Comparison of ENCODE assay signal across 28 mouse cellular contexts in genomic region chr11:97074235-97074634, GRCm38 (mm10). TPM values are rescaled to one million over a fixed set of nuclear protein-coding genes. Genes with fewer than 3 reads are reported as not detected.
DNase-seq lines count a peak whose midpoint lies in the region; ATAC-seq and TF ChIP-seq lines count a peak whose summit lies in the region.
"Had no signal": no experiment of that assay in that cellular context is flagged by ENCODE, and none has a peak within 500 bp of the region (broad histone marks: within the 10 kb centered on the region; RNA-seq: fewer than 3 reads in every experiment).

No protein-coding gene starts in this region.

- ATAC-seq in lung, embryonic 14.5 days (ENCODE audit: insufficient read depth): peak; percentile 66; the same call in 1 of the 2 replicates
- no peak; the same call in 1 of the 2 replicates for ATAC-seq in lung, postnatal 0 days
- ATAC-seq: activated CD4-positive, CD25-positive, alpha-beta regulatory T cell, adult 4 months; CD4-positive, CD25-positive, alpha-beta regulatory T cell, adult 4 months; forebrain, embryonic 14.5 days; forebrain, embryonic 16.5 days; Patski had no signal

- H3K4me2 ChIP-seq in lung, embryonic 14.5 days: no peak overlapping the region
- no peak overlapping the region for H3K4me2 ChIP-seq in lung, postnatal 0 days (replicated peaks; ENCODE audit: low read depth, low read length)
- H3K4me2 ChIP-seq: embryonic facial prominence, embryonic 13.5 days; embryonic facial prominence, embryonic 15.5 days; forebrain, embryonic 12.5 days had no signal

- no peaks in the 10 kb centered on the region for H3K36me3 ChIP-seq in lung, embryonic 14.5 days (ENCODE audit: insufficient read depth)
- no peaks in the 10 kb centered on the region for H3K36me3 ChIP-seq in lung, postnatal 0 days (ENCODE audit: insufficient read depth, low read length)
- H3K36me3 ChIP-seq: embryonic facial prominence, embryonic 13.5 days; embryonic facial prominence, embryonic 15.5 days; forebrain, embryonic 10.5 days; forebrain, embryonic 12.5 days had no signal

- H3K4me1 ChIP-seq in lung, embryonic 14.5 days (ENCODE audit: insufficient read depth): no peaks in the 10 kb centered on the region
- no peaks in the 10 kb centered on the region for H3K4me1 ChIP-seq in lung, postnatal 0 days (ENCODE audit: insufficient read depth, low read depth, low read length)
- H3K4me1 ChIP-seq: embryonic facial prominence, embryonic 13.5 days; embryonic facial prominence, embryonic 15.5 days; forebrain, embryonic 10.5 days; forebrain, embryonic 12.5 days had no signal

- no peaks in the 10 kb centered on the region for H3K27me3 ChIP-seq in lung, embryonic 14.5 days (ENCODE audit: insufficient read depth, low read length)
- no peaks in the 10 kb centered on the region for H3K27me3 ChIP-seq in lung, postnatal 0 days (replicated peaks; ENCODE audit: insufficient read depth, low read length)
- H3K27me3 ChIP-seq: CH12.LX; embryonic facial prominence, embryonic 13.5 days; embryonic facial prominence, embryonic 15.5 days; forebrain, embryonic 12.5 days; Patski had no signal

- TF ChIP-seq CTCF in lung, embryonic 14.5 days (IDR thresholded peaks at IDR 0.05; ENCODE audit: low read depth): no peak
- no peak for TF ChIP-seq CTCF in lung, postnatal 0 days (IDR thresholded peaks at IDR 0.05)

- no peak overlapping the region for H3K9ac ChIP-seq in lung, embryonic 14.5 days
- no peak overlapping the region for H3K9ac ChIP-seq in lung, postnatal 0 days (replicated peaks; ENCODE audit: low read depth)
- H3K9ac ChIP-seq: embryonic facial prominence, embryonic 13.5 days; embryonic facial prominence, embryonic 15.5 days; forebrain, embryonic 12.5 days had no signal

- H3K4me3 ChIP-seq in lung, embryonic 14.5 days (ENCODE audit: low read depth, low read length): no peak overlapping the region
- no peak overlapping the region for H3K4me3 ChIP-seq in lung, postnatal 0 days (ENCODE audit: low read depth, low read length)
- H3K4me3 ChIP-seq: embryonic facial prominence, embryonic 13.5 days; embryonic facial prominence, embryonic 15.5 days; erythroblast, embryonic 14.5 days; forebrain, embryonic 10.5 days; forebrain, embryonic 12.5 days had no signal

- H3K27ac ChIP-seq in lung, embryonic 14.5 days (ENCODE audit: low read depth): no peak overlapping the region
- no peak overlapping the region for H3K27ac ChIP-seq in lung, postnatal 0 days (ENCODE audit: low read length)
- H3K27ac ChIP-seq: embryonic facial prominence, embryonic 13.5 days; embryonic facial prominence, embryonic 15.5 days; forebrain, embryonic 10.5 days; forebrain, embryonic 12.5 days had no signal

- TF ChIP-seq EP300 in lung, postnatal 0 days (IDR thresholded peaks at IDR 0.05): no peak

- no peaks in the 10 kb centered on the region for H3K9me3 ChIP-seq in lung, embryonic 14.5 days (ENCODE audit: low read depth, low read length)
- H3K9me3 ChIP-seq in lung, postnatal 0 days (ENCODE audit: low read length): no peaks in the 10 kb centered on the region
- H3K9me3 ChIP-seq: embryonic facial prominence, embryonic 13.5 days; embryonic facial prominence, embryonic 15.5 days; forebrain, embryonic 10.5 days; forebrain, embryonic 12.5 days; G1E had no signal

- 29% methylated on average over 8 of the region's 8 CpGs for WGBS in lung, embryonic 14.5 days
- WGBS in lung, postnatal 0 days: 43% methylated on average over 8 of the region's 8 CpGs

- DNase-seq in lung, embryonic 14.5 days: peak; percentile 81
- no peak for DNase-seq in lung, adult 18-20 months
- peak; percentile 25 for DNase-seq in lung, postnatal 0 days (ENCODE audit: low spot score)
- no peak for DNase-seq in lung, postnatal 25 days (ENCODE audit: low spot score)
- peak; percentile 41 for DNase-seq in lung, postnatal 36 days
- DNase-seq in embryo, embryonic 11 days: no peak
- DNase-seq: adrenal gland, adult 8-10 months; adrenal gland, postnatal 14 days; adrenal gland, postnatal 36 days; B cell, adult 2 months; cerebellum, adult 11-12 months; cerebellum, adult 2 months; cerebellum, adult 9-10 months; cerebellum, postnatal 10 days; cerebellum, postnatal 25 days had no signal

RNA-seq across cellular contexts. Expression of gene Osbpl7, which starts 23.8 kb away (rescaled TPM):
- polyA plus RNA-seq in lung, embryonic 14.5 days (2014; fragmentation: Nextera tagmentation; extraction: Ambion mirVana): 6.3 and 12.8 TPM in 2 replicates
- 11.4 and 11.9 TPM in 2 replicates for polyA plus RNA-seq in lung, postnatal 0 days (2015; fragmentation: Nextera tagmentation; extraction: Ambion mirVana)

RNA-seq across cellular contexts. Expression of gene Mrpl10, which starts 32.9 kb away (rescaled TPM):
- 84.5 and 85.5 TPM in 2 replicates for polyA plus RNA-seq in lung, embryonic 14.5 days (2014; fragmentation: Nextera tagmentation; extraction: Ambion mirVana)
- polyA plus RNA-seq in lung, postnatal 0 days (2015; fragmentation: Nextera tagmentation; extraction: Ambion mirVana): 50.8 and 53.5 TPM in 2 replicates

RNA-seq across cellular contexts. Expression of gene Lrrc46, which starts 33.0 kb away (rescaled TPM):
- 1.1 and 1.5 TPM in 2 replicates for polyA plus RNA-seq in lung, embryonic 14.5 days (2014; fragmentation: Nextera tagmentation; extraction: Ambion mirVana)
- polyA plus RNA-seq in lung, postnatal 0 days (2015; fragmentation: Nextera tagmentation; extraction: Ambion mirVana): 7.5 and 9.8 TPM in 2 replicates
- polyA plus RNA-seq: activated CD4-positive, CD25-positive, alpha-beta regulatory T cell, adult 4 months; CD4-positive, CD25-positive, alpha-beta regulatory T cell, adult 4 months; erythroblast, embryonic 14.5 days had no signal

RNA-seq across cellular contexts. Expression of gene Tbx21, which starts 40.9 kb away (rescaled TPM):
- polyA plus RNA-seq in lung, embryonic 14.5 days (2014; fragmentation: Nextera tagmentation; extraction: Ambion mirVana): not detected in 2 replicates
- polyA plus RNA-seq in lung, postnatal 0 days (2015; fragmentation: Nextera tagmentation; extraction: Ambion mirVana): 0.12 and 0.13 TPM in 2 replicates
- polyA plus RNA-seq: embryonic facial prominence, embryonic 11.5 days; erythroblast, embryonic 14.5 days; G1E; Patski had no signal

RNA-seq across cellular contexts. Expression of gene Scrn2, which starts 44.5 kb away (rescaled TPM):
- polyA plus RNA-seq in lung, embryonic 14.5 days (2014; fragmentation: Nextera tagmentation; extraction: Ambion mirVana): 24.5 and 30.2 TPM in 2 replicates
- polyA plus RNA-seq in lung, postnatal 0 days (2015; fragmentation: Nextera tagmentation; extraction: Ambion mirVana): 15.7 and 17.2 TPM in 2 replicates

Comparison
In these comparisons a context has a peak if more than half of its experiments do, and no peak if none do; other contexts are left out.
1. DNase-seq: peak in lung, embryonic 14.5 days (single experiment), lung, postnatal 0 days (single experiment) and lung, postnatal 36 days (single experiment); none in lung, adult 18-20 months (0 of 2), lung, postnatal 25 days (single experiment) and embryo, embryonic 11 days (single experiment).